Mouse (Mus musculus): Measurements from ENCODE around the gene Cfap100. TPM values are rescaled to one million over a fixed set of nuclear protein-coding genes. Genes with fewer than 3 reads are reported as not detected.

Gene Cfap100
- total and polyA plus RNA-seq, 2 experiments from 2014 or later, result 0.04 TPM; not detected in 1

DNA sequence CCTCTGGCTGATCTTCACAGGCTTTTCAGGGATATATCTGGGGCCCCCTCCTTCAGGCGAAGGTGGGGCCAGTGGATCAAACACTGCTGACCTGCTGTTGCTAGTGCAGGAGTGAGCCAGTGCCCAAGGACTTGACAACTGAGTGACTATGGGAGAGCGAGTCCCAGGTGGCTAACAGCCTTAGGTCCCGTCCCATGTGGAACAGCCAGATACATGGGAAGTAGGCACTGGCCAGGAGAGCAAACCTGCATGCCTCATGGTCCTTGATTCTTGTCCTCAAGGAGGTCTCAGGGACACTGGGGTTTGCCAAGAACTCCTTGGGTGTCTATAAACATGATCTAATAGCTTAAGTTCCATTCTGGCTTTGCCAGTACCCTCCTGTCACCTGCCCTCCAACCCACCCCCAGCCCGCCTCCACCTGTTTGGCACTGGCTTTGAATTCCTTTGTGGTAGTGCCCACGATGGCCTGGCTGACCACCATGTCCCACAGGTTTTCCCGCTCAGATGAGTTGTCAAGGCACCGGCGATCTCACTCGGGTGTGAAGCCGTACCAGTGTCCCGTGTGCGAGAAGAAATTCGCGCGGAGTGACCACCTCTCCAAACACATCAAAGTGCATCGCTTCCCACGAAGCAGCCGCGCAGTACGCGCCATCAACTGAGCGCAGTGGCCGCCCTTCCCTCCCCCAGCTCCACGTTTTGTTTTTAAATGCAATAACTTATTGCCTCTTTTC lies 45.2 kb upstream of the Cfap100 start:
- Histone ChIP-seq H3K9ac (replicated peaks; ENCODE audit: low read depth, low read length) (no peak overlapping the region), H3K9me3 (replicated peaks; ENCODE audit: control insufficient read depth, low read length) (no peaks in the 10 kb centered on the region), H3K36me3 (replicated peaks; ENCODE audit: control insufficient read depth, insufficient read depth, low read length) (peaks cover 32% of the 10 kb centered on the region), H3K4me3 (ENCODE audit: low read depth, low read length) (no peak overlapping the region), H3K27ac (ENCODE audit: low read depth) (no peak overlapping the region), H3K27me3 (ENCODE audit: control insufficient read depth, insufficient read depth, low read length) (no peaks in the 10 kb centered on the region), H3K4me2 (ENCODE audit: low read depth, low read length) (no peak overlapping the region), H3K4me1 (ENCODE audit: control insufficient read depth, insufficient read depth) (peaks cover 44% of the 10 kb centered on the region)
- ATAC-seq (ENCODE audit: insufficient read depth, low read depth) (no peak), DNase-seq (ENCODE audit: low spot score) (no peak)
- 95% methylated on average over 24 of the region's 24 CpGs for WGBS
- no peak for TF ChIP-seq CTCF (IDR thresholded peaks at IDR 0.05; ENCODE audit: low read depth)
- no peak for TF ChIP-seq EP300 (IDR thresholded peaks at IDR 0.05; ENCODE audit: low read depth)

DNA sequence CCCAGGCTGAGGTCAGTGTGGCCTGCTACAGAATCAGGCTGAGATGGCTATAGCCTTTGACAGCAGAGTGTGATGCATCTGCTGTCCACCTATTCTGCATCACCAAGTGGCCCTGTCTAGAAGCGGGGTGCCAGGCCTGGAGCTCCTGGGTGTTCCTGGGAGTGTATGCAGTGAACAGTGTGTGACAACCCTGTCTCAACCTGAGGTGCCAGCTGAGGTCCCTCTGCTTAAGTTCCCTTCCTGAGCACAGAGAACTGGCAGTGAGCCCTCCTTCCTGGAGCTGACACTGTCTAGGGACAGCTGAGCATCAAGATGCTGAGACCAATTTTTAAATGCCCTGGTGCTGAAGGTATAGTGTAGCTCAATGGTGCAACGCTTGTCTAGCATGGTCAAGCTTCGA lies 44.1 kb upstream of the Cfap100 start:
- WGBS, result 87% methylated on average over 3 of the region's 3 CpGs
- Histone ChIP-seq H3K4me2 (ENCODE audit: low read depth, low read length) (no peak overlapping the region), H3K36me3 (replicated peaks; ENCODE audit: control insufficient read depth, insufficient read depth, low read length) (peaks cover 35% of the 10 kb centered on the region), H3K27me3 (ENCODE audit: control insufficient read depth, insufficient read depth, low read length) (no peaks in the 10 kb centered on the region), H3K4me3 (ENCODE audit: low read depth, low read length) (no peak overlapping the region), H3K27ac (ENCODE audit: low read depth) (no peak overlapping the region), H3K9ac (replicated peaks; ENCODE audit: low read depth, low read length) (no peak overlapping the region), H3K9me3 (replicated peaks; ENCODE audit: control insufficient read depth, low read length) (no peaks in the 10 kb centered on the region), H3K4me1 (ENCODE audit: control insufficient read depth, insufficient read depth) (peaks cover 53% of the 10 kb centered on the region)
- ATAC-seq (ENCODE audit: insufficient read depth, low read depth), result no peak
- no peak for DNase-seq (ENCODE audit: low spot score)
- no peak for TF ChIP-seq CTCF (IDR thresholded peaks at IDR 0.05; ENCODE audit: low read depth)
- no peak for TF ChIP-seq EP300 (IDR thresholded peaks at IDR 0.05; ENCODE audit: low read depth)

DNA sequence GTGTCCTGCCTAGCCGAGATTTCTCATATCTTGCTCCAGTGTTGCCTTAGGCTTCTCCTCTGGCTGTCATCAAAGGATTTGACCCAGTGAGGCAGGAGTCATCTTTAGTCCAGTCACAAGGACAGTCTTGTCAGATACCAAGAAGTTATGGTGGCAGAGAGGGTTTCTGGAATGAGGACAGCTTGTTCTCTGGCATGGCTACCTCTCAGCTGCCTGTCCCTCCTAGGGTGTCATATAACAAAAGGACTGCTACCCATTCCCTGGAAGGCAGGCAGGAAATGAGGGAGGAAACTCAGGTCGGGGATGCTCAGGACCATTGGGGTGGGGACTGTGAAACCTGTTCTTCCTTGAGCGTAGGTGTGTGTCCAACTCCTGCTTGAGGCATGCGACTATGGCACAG lies 43.5 kb upstream of the Cfap100 start:
- H3K27me3 ChIP-seq (ENCODE audit: control insufficient read depth, insufficient read depth, low read length), result no peaks in the 10 kb centered on the region
- no peaks in the 10 kb centered on the region for H3K9me3 ChIP-seq (replicated peaks; ENCODE audit: control insufficient read depth, low read length)
- 74% methylated on average over 4 of the region's 4 CpGs for WGBS
- H3K9ac ChIP-seq (replicated peaks; ENCODE audit: low read depth, low read length), result no peak overlapping the region
- TF ChIP-seq CTCF (IDR thresholded peaks at IDR 0.05; ENCODE audit: low read depth) (no peak), EP300 (IDR thresholded peaks at IDR 0.05; ENCODE audit: low read depth) (no peak)
- H3K4me2 ChIP-seq (ENCODE audit: low read depth, low read length), result no peak overlapping the region
- peak overlapping the region; percentile 93 for H3K27ac ChIP-seq (ENCODE audit: low read depth)
- H3K4me1 ChIP-seq (ENCODE audit: control insufficient read depth, insufficient read depth), result peaks cover 52% of the 10 kb centered on the region
- ATAC-seq (ENCODE audit: insufficient read depth, low read depth) (no peak), DNase-seq (ENCODE audit: low spot score) (no peak)
- H3K36me3 ChIP-seq (replicated peaks; ENCODE audit: control insufficient read depth, insufficient read depth, low read length), result peaks cover 39% of the 10 kb centered on the region
- no peak overlapping the region for H3K4me3 ChIP-seq (ENCODE audit: low read depth, low read length)

DNA sequence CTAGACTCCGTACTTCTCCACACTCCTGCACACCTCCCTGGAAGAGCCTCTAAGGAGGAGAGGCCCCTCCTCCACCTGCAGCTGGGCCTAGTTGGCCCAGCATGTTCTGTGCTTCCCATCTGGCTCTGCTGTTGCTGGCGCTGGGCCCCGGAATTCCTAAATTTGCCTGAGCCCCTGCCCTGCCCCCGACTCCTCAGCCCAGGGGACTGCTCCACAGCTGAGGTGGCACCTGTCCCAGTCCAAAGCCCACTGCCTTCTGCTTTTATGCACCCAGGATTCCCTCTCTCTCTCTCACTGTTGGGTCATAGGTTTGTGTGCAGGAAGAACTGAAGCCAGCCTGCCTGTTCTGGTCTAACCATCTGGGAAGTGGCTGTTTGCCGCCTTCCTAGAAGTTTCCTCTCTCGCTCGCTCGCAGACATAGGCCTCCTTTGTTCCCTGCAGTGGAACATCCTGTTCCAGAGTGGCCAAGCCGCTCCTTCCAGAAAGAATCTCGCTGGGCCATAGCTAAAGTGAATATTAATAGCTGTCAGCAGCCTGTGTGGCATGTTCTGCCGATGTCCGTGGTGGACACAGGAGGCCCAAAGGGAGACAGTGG lies 42.4 kb upstream of the Cfap100 start:
- TF ChIP-seq EP300 (IDR thresholded peaks at IDR 0.05; ENCODE audit: low read depth), result peak; percentile 77; the same call in 1 of the 2 replicates
- TF ChIP-seq CTCF (IDR thresholded peaks at IDR 0.05; ENCODE audit: low read depth), result no peak
- 9% methylated on average over 12 of the region's 12 CpGs for WGBS
- ATAC-seq (ENCODE audit: insufficient read depth, low read depth) (peak; percentile 62), DNase-seq (ENCODE audit: low spot score) (peak; percentile 79)
- peak overlapping the region; percentile 93 for H3K27ac ChIP-seq (ENCODE audit: low read depth)
- no peak overlapping the region for H3K4me3 ChIP-seq (ENCODE audit: low read depth, low read length)
- no peak overlapping the region for H3K4me2 ChIP-seq (ENCODE audit: low read depth, low read length)
- H3K36me3 ChIP-seq (replicated peaks; ENCODE audit: control insufficient read depth, insufficient read depth, low read length), result peaks cover 48% of the 10 kb centered on the region
- H3K9me3 ChIP-seq (replicated peaks; ENCODE audit: control insufficient read depth, low read length), result no peaks in the 10 kb centered on the region
- H3K4me1 ChIP-seq (ENCODE audit: control insufficient read depth, insufficient read depth), result peaks cover 49% of the 10 kb centered on the region
- H3K9ac ChIP-seq (replicated peaks; ENCODE audit: low read depth, low read length), result no peak overlapping the region
- H3K27me3 ChIP-seq (ENCODE audit: control insufficient read depth, insufficient read depth, low read length), result no peaks in the 10 kb centered on the region

DNA sequence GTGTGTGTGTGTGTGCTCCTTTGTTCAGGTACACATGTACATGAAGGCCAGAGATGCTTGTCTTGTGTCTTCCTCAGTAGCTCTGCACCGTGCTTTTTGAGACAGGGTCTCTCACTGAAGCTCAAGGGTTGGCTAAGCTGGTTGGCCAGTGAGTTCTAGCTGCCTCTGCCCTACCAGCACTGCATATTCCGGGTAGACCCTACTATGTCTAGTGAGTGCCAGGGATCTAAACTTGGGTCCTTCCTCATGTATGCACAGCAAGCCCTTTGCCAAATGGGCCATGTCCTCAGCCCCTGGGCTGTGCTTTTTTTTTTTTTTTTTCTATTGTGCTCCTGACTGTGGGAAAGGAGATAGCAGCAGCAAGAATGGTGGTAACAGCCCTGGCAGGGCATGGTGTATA lies 41.7 kb upstream of the Cfap100 start:
- Histone ChIP-seq H3K27me3 (ENCODE audit: control insufficient read depth, insufficient read depth, low read length) (no peaks in the 10 kb centered on the region), H3K36me3 (replicated peaks; ENCODE audit: control insufficient read depth, insufficient read depth, low read length) (peaks cover 42% of the 10 kb centered on the region), H3K27ac (ENCODE audit: low read depth) (peak overlapping the region; percentile 93), H3K9me3 (replicated peaks; ENCODE audit: control insufficient read depth, low read length) (no peaks in the 10 kb centered on the region), H3K4me3 (ENCODE audit: low read depth, low read length) (no peak overlapping the region), H3K4me2 (ENCODE audit: low read depth, low read length) (no peak overlapping the region), H3K9ac (replicated peaks; ENCODE audit: low read depth, low read length) (no peak overlapping the region), H3K4me1 (ENCODE audit: control insufficient read depth, insufficient read depth) (peaks cover 53% of the 10 kb centered on the region)
- ATAC-seq (ENCODE audit: insufficient read depth, low read depth), result no peak
- TF ChIP-seq CTCF (IDR thresholded peaks at IDR 0.05; ENCODE audit: low read depth), result no peak
- no peak for TF ChIP-seq EP300 (IDR thresholded peaks at IDR 0.05; ENCODE audit: low read depth)
- 85% methylated on average over 2 of the region's 2 CpGs for WGBS
- peak; percentile 11 for DNase-seq (ENCODE audit: low spot score)
